Mouse (Mus musculus) spleen, adult 2 months (tissue): ENCODE measurements around the gene Gm37240. TPM values are rescaled to one million over a fixed set of nuclear protein-coding genes. Genes with fewer than 3 reads are reported as not detected.

Experiments used
- DNase-seq, 2 experiments: peaks; one replicate each; pipeline versions ENCODE4 v3.0.0 to v3.0.0-alpha.2; 2012 to 2021; ENCODE audit warnings: low spot score in 2 of 2, low read depth in 1 of 2
- H3K27ac ChIP-seq: fragments of 200-500 bp; 2 replicates; pipeline ENCODE4 v1.5.1; 2012; ENCODE audit warnings: low read length, inconsistent platforms; ENCODE audit not compliant: insufficient read depth
- H3K27me3 ChIP-seq: fragments of 200-500 bp; 2 replicates; pipeline ENCODE4 v1.6.1; 2012; ENCODE audit warnings: mild to moderate bottlenecking, moderate library complexity, low read length, inconsistent platforms; ENCODE audit not compliant: control insufficient read depth, insufficient read depth
- H3K36me3 ChIP-seq: fragments of 200-500 bp; 2 replicates; pipeline ENCODE4 v1.6.1; 2012; ENCODE audit warnings: mild to moderate bottlenecking, low read length, inconsistent platforms; ENCODE audit not compliant: control insufficient read depth, insufficient read depth
- H3K4me1 ChIP-seq: fragments of 200-500 bp; 2 replicates; pipeline ENCODE4 v1.6.1; 2011; ENCODE audit warnings: inconsistent platforms; ENCODE audit not compliant: control insufficient read depth, insufficient read depth, insufficient read length
- H3K4me3 ChIP-seq: fragments of 200-500 bp; 2 replicates; pipeline ENCODE4 v1.5.1; 2011; ENCODE audit warnings: mild to moderate bottlenecking, inconsistent platforms; ENCODE audit not compliant: insufficient read depth, insufficient read length; ENCODE audit errors: extremely low read depth
- CTCF ChIP-seq: fragments of 200-500 bp; IDR thresholded peaks from 2 replicates; pipeline ENCODE4 v1.5.1; 2011; ENCODE audit warnings: mild to moderate bottlenecking, inconsistent platforms; ENCODE audit not compliant: insufficient read depth, insufficient read length, insufficient replicate concordance; ENCODE audit errors: extremely low read depth
- POLR2A ChIP-seq: fragments of 200-500 bp; IDR thresholded peaks from 2 replicates; pipeline ENCODE4 v1.6.1; 2011; ENCODE audit warnings: low read depth, low read length, inconsistent platforms
- WGBS: fragments of 180-500 bp; shearing (Covaris S2); methylation state at CpG from one replicate; pipeline ENCODE4 v1.1.7; 2018; 5-methylcytosine and 5-hydroxymethylcytosine counted together
- polyA plus RNA-seq: library from polyadenylated mRNA; depleted of rRNA; stranded (reverse); fragments of >200 nt; gene quantifications from 2 replicates; pipeline ENCODE4 v1.2.3, GENCODE M21; 2012

Gm37240 gene
- polyA plus RNA-seq, 1 experiment = 1.1 TPM

DNA sequence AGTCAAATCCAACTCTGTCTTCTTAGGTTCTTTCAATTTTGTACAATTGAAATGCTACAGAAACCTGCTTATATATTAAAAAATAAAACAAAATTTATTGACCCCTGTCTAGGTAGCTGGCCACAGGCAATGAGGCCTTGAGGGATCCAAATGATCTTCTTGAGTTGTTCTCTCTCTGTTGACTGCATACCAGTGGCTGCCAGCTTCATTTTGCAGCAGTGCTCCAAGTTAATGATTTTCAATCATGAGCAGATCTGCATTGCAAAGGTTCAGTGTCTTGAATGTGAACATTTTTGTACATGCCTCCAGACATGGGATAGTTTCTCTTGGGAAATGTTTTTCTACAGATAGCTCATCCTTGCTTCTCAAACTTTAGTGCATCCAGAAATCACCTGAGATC lies 17.1 kb upstream of the Gm37240 start:
- Histone ChIP-seq H3K36me3 (no peaks in the 10 kb centered on the region), H3K27ac (no peak overlapping the region), H3K27me3 (no peaks in the 10 kb centered on the region), H3K4me1 (no peaks in the 10 kb centered on the region), H3K4me3 (no peak overlapping the region)
- no peak for DNase-seq
- TF ChIP-seq CTCF = no peak
- TF ChIP-seq POLR2A = no peak

DNA sequence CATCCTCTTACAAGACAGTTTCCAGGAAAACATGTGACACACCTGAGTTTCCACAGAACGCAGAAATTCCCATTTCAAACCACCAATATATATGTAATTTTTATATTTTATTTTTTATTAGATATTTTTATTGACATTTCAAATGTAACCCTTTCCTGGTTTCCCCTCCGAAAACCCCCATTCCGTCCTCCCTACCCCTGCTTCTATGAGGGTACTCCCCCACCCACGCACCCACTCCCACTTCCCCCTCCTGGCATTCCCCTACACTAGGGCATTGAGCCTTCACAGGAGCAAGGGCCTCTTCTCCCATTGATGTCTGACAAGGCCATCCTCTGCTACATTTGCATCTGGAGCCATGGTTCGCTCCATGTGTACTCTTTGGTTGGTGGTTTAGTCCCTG lies 7.7 kb upstream of the Gm37240 start:
- 78% methylated on average over 5 of the region's 5 CpGs for WGBS
- no peak for DNase-seq

DNA sequence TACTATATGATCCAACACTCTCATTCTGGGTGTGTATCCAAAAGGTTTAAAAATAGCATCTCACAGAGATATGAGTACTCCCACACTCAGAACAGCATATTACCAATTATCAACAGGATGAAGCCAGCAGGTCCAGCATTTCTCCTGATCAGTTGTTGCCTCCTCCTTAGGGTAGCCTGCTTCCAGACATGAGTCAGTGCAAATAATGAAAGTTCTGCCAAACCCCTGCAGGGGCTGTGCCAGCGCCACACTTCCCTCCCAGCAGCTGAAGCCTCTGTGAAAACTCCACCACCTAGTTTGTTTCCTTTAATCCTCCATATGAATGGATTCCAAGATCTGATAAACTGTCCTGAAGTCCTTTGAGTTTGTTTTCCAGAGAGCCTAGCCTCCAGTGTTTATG lies 4.3 kb upstream of the Gm37240 start:
- WGBS = 58% methylated on average over 1 of the region's 1 CpGs
- H3K4me3 ChIP-seq = no peak overlapping the region
- TF ChIP-seq CTCF = no peak
- TF ChIP-seq POLR2A = no peak
- H3K36me3 ChIP-seq = no peaks in the 10 kb centered on the region
- no peak overlapping the region for H3K27ac ChIP-seq
- H3K27me3 ChIP-seq = 0 out of 2 replicates have a peak, but pooled peaks cover 2% of the 10 kb centered on the region
- H3K4me1 ChIP-seq = peaks cover 5% of the 10 kb centered on the region
- DNase-seq = no peak

More for the DNA sequence above, 7.7 kb upstream of the Gm37240 start:
- Histone ChIP-seq H3K27me3 (0 out of 2 replicates have a peak, but pooled peaks cover 2% of the 10 kb centered on the region), H3K4me3 (no peak overlapping the region), H3K27ac (no peak overlapping the region), H3K36me3 (no peaks in the 10 kb centered on the region), H3K4me1 (no peaks in the 10 kb centered on the region; the same call in 1 of the 2 replicates)
- TF ChIP-seq POLR2A (no peak), CTCF (no peak)

- Histone ChIP-seq H3K27ac (no peak overlapping the region), H3K4me1 (peaks cover 5% of the 10 kb centered on the region), H3K27me3 (0 out of 2 replicates have a peak, but pooled peaks cover 2% of the 10 kb centered on the region), H3K4me3 (0 out of 2 replicates have a peak overlapping the region, but pooled peaks have one; percentile 46), H3K36me3 (no peaks in the 10 kb centered on the region)
- TF ChIP-seq CTCF (no peak), POLR2A (no peak)
- peak; percentile 6 to 7 for DNase-seq
- 2% methylated on average over 11 of the region's 11 CpGs for WGBS
Observed at GRCm38 (mm10) chr3:85888221-85888671, 928 bp upstream of the Gm37240 start.

DNA sequence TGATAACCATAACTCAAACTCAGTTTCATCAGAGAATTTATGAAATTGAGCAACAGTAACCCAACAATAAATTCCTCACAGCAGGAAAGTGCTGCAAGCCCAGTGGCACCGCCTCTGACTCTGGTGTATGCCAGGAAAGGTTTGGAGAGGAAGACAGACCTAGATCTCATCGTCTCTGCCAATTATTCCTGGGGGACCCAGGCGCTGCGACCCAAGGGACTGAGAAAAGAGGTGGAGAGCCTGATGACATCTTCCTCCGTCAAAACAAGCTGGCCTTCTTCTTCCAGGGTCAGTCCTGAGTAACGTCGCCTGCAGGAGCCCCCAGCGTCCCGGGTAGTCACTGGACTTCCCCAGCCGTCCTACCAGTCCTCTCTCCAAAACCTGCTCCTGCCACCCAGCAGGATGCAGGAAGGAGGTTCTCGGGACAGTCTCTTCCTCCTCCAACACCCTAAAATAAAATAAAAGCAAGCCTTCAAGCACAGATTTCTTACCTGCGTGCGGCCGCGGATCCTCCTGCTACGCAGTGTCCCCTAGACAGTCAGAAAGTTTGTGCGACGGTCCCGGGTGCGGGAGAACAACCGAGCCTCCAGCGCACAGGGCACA lies 581 bp downstream of the Gm37240 start:
- no peak overlapping the region for H3K27ac ChIP-seq
- WGBS = 6% methylated on average over 22 of the region's 22 CpGs
- DNase-seq = peak in 1 of 2 experiments; percentile 2
- H3K27me3 ChIP-seq = 0 out of 2 replicates have a peak, but pooled peaks cover 2% of the 10 kb centered on the region
- TF ChIP-seq POLR2A (no peak), CTCF (no peak)
- no peaks in the 10 kb centered on the region for H3K36me3 ChIP-seq
- H3K4me1 ChIP-seq = peaks cover 5% of the 10 kb centered on the region
- H3K4me3 ChIP-seq = peak overlapping the region; percentile 46; the same call in 1 of the 2 replicates

DNA sequence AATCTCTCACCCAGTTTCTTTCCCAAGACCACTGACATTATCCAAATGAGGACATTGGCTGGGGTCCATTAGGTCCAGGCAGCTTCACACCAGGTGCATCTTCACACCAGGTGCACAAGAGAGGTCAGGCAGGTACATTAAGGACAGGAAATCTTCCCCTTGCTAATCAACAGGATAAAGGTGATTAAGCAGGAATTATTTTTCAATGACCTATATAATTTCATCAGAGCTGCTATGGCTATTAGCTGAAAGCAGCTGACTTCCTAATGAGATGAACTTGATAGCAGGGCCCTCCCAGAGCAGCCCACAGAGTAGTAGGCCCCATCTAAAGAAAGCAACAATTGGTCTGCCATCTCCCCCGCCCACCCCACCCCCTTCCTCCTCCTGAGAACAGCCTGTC lies 1.4 kb downstream of the Gm37240 start:
- H3K27ac ChIP-seq = no peak overlapping the region
- H3K36me3 ChIP-seq = no peaks in the 10 kb centered on the region
- 72% methylated on average over 1 of the region's 1 CpGs for whole genome bisulfite sequencing
- no peak for TF ChIP-seq CTCF
- no peak for TF ChIP-seq POLR2A
- H3K4me1 ChIP-seq = peaks cover 5% of the 10 kb centered on the region
- no peak overlapping the region for H3K4me3 ChIP-seq
- H3K27me3 ChIP-seq = no peaks in the 10 kb centered on the region
- DNase-seq = no peak

- H3K27me3 ChIP-seq = no peaks in the 10 kb centered on the region
- H3K27ac ChIP-seq = no peak overlapping the region
- DNase-seq = no peak
- no peaks in the 10 kb centered on the region for H3K4me1 ChIP-seq
- no peak overlapping the region for H3K4me3 ChIP-seq
- no peaks in the 10 kb centered on the region for H3K36me3 ChIP-seq
- WGBS = 93% methylated on average over 2 of the region's 2 CpGs
- TF ChIP-seq POLR2A = no peak
- TF ChIP-seq CTCF = no peak
Observed at GRCm38 (mm10) chr3:85880687-85881086, 6.6 kb downstream of the Gm37240 start.
